Mouse (Mus musculus) MEL (cell line): ENCODE results near the gene Tiam1. TPM values are rescaled to one million over a fixed set of nuclear protein-coding genes. Genes with fewer than 3 reads are reported as not detected.

Experiments
- DNase-seq: peaks from one replicate; pipeline ENCODE4 v3.0.0; 2011; ENCODE audit warnings: low read depth, low spot score
- H3K27ac ChIP-seq: 2 replicates; pipeline ENCODE4 v1.5.1; 2012; ENCODE audit warnings: low read depth, mild to moderate bottlenecking, control low read depth, low read length, moderate library complexity; ENCODE audit not compliant: control insufficient read depth
- H3K27me3 ChIP-seq, 2 experiments: fragments of 150-350 bp in 1 of 2; sonication (generic) in 1 of 2; 2 replicates each; pipeline ENCODE4 v1.6.1; 2012; ENCODE audit warnings: low read length in 2 of 2, mild to moderate bottlenecking in 2 of 2, improper control_type of control experiment in 1 of 2, moderate library complexity in 1 of 2; ENCODE audit not compliant: insufficient read depth in 2 of 2, control insufficient read depth in 1 of 2
- H3K36me3 ChIP-seq, 2 experiments: 2 replicates each; pipeline ENCODE4 v1.6.1; 2012 to 2014; ENCODE audit warnings: low read length in 2 of 2, improper control_type of control experiment in 1 of 2, inconsistent platforms in 1 of 2, mild to moderate bottlenecking in 1 of 2; ENCODE audit not compliant: insufficient read depth in 2 of 2, control insufficient read depth in 1 of 2
- H3K4me1 ChIP-seq, 2 experiments: fragments of 150-350 bp in 1 of 2; sonication (generic) in 1 of 2; 2 replicates each; pipeline ENCODE4 v1.6.1; 2012; ENCODE audit warnings: low read length in 2 of 2, improper control_type of control experiment in 1 of 2, mild to moderate bottlenecking in 1 of 2; ENCODE audit not compliant: insufficient read depth in 2 of 2, control insufficient read depth in 1 of 2
- H3K4me3 ChIP-seq, 2 experiments: fragments of 150-350 bp in 1 of 2; sonication (generic) in 1 of 2; 2 replicates each; pipeline ENCODE4 v1.5.1; 2012; ENCODE audit warnings: low read depth in 2 of 2, low read length in 2 of 2, mild to moderate bottlenecking in 2 of 2, moderate library complexity in 2 of 2, control low read depth in 1 of 2, improper control_type of control experiment in 1 of 2; ENCODE audit not compliant: control insufficient read depth in 1 of 2, insufficient read depth in 1 of 2
- H3K79me2 ChIP-seq: 2 replicates; pipeline ENCODE4 v1.6.1; 2012; ENCODE audit warnings: mild to moderate bottlenecking, low read length, moderate library complexity; ENCODE audit not compliant: control insufficient read depth, poor library complexity, insufficient read depth
- H3K9ac ChIP-seq: 2 replicates; pipeline ENCODE4 v1.6.1; 2012; ENCODE audit warnings: low read depth, mild to moderate bottlenecking, control low read depth, low read length, moderate library complexity; ENCODE audit not compliant: control insufficient read depth, poor library complexity, severe bottlenecking
- H3K9me3 ChIP-seq: fragments of 150-350 bp; sonication (generic); replicated peaks from 2 replicates; pipeline ENCODE4 v1.6.1; 2012; ENCODE audit warnings: mild to moderate bottlenecking, low read length, improper control_type of control experiment, moderate library complexity; ENCODE audit not compliant: insufficient read depth
- BHLHE40 ChIP-seq: IDR thresholded peaks from 2 replicates; pipeline ENCODE4 v1.6.1; 2012; ENCODE audit warnings: low read depth, mild to moderate bottlenecking, inconsistent platforms, low read length, improper control_type of control experiment, borderline replicate concordance
- CHD1 ChIP-seq: IDR thresholded peaks from 2 replicates; pipeline ENCODE4 v1.6.1; 2012; ENCODE audit warnings: low read depth, mild to moderate bottlenecking, inconsistent platforms, low read length, improper control_type of control experiment
- CHD2 ChIP-seq: IDR thresholded peaks from 2 replicates; pipeline ENCODE4 v1.6.1; 2011; ENCODE audit warnings: low read length, improper control_type of control experiment
- CTCF ChIP-seq, 3 experiments: IDR thresholded peaks in 2 of 3; conservative IDR thresholded peaks in 1 of 3; 2 replicates each; pipeline ENCODE4 v1.5.1; 2011 to 2012; ENCODE audit warnings: low read length in 3 of 3, low read depth in 2 of 3, mild to moderate bottlenecking in 2 of 3, improper control_type of control experiment in 1 of 3, inconsistent platforms in 1 of 3, mixed read lengths in 1 of 3, moderate library complexity in 1 of 3; ENCODE audit not compliant: control insufficient read depth in 1 of 3, insufficient read depth in 1 of 3, poor library complexity in 1 of 3, severe bottlenecking in 1 of 3
- ELF1 ChIP-seq: IDR thresholded peaks from 2 replicates; pipeline ENCODE4 v1.6.1; 2014; ENCODE audit warnings: low read depth, mild to moderate bottlenecking, inconsistent platforms, low read length, improper control_type of control experiment, moderate library complexity
- EP300 ChIP-seq, 2 experiments: IDR thresholded peaks; 2 replicates each; pipeline ENCODE4 v1.6.1; 2011; ENCODE audit warnings: improper control_type of control experiment in 2 of 2, low read length in 2 of 2, low read depth in 1 of 2, mild to moderate bottlenecking in 1 of 2
- GATA1 ChIP-seq: IDR thresholded peaks from 2 replicates; pipeline ENCODE4 v1.6.1; 2011; ENCODE audit warnings: low read depth, low read length, improper control_type of control experiment
- JUND ChIP-seq: IDR thresholded peaks from 2 replicates; pipeline ENCODE4 v1.6.1; 2011; ENCODE audit warnings: low read depth, mild to moderate bottlenecking, improper control_type of control experiment, low read length
- MEF2A ChIP-seq: IDR thresholded peaks from 2 replicates; pipeline ENCODE4 v1.6.1; 2014; ENCODE audit warnings: low read depth, mild to moderate bottlenecking, inconsistent platforms, low read length, improper control_type of control experiment; ENCODE audit not compliant: poor library complexity, insufficient replicate concordance, severe bottlenecking; ENCODE audit errors: extremely low read depth
- MXI1 ChIP-seq: IDR thresholded peaks from 2 replicates; pipeline ENCODE4 v1.6.1; 2011; ENCODE audit warnings: mild to moderate bottlenecking, low read depth, low read length, improper control_type of control experiment
- MYB ChIP-seq: IDR thresholded peaks from 2 replicates; pipeline ENCODE4 v1.6.1; 2011; ENCODE audit warnings: mild to moderate bottlenecking, low read depth, low read length, improper control_type of control experiment
- MYC ChIP-seq: IDR thresholded peaks from 2 replicates; pipeline ENCODE4 v1.6.1; 2011; ENCODE audit warnings: low read depth, mild to moderate bottlenecking, low read length, improper control_type of control experiment, moderate library complexity
- POLR2AphosphoS2 ChIP-seq: IDR thresholded peaks from 2 replicates; pipeline ENCODE4 v1.6.1; 2011; ENCODE audit warnings: low read length, improper control_type of control experiment
- SIN3A ChIP-seq: IDR thresholded peaks from 2 replicates; pipeline ENCODE4 v1.6.1; 2012; ENCODE audit warnings: low read length, improper control_type of control experiment, inconsistent platforms
- SMC3 ChIP-seq: IDR thresholded peaks from 2 replicates; pipeline ENCODE4 v1.6.1; 2011; ENCODE audit warnings: low read depth, low read length, improper control_type of control experiment
- TAL1 ChIP-seq: IDR thresholded peaks from 2 replicates; pipeline ENCODE4 v1.6.1; 2012; ENCODE audit warnings: mild to moderate bottlenecking, inconsistent platforms, low read length, moderate library complexity, mixed read lengths
- TBP ChIP-seq: IDR thresholded peaks from 2 replicates; pipeline ENCODE4 v1.8.0; 2011; ENCODE audit warnings: low read depth, low read length, improper control_type of control experiment
- USF1 ChIP-seq: IDR thresholded peaks from 2 replicates; pipeline ENCODE4 v1.6.1; 2014; ENCODE audit warnings: low read depth, mild to moderate bottlenecking, inconsistent platforms, low read length, improper control_type of control experiment, moderate library complexity
- USF2 ChIP-seq, 2 experiments: IDR thresholded peaks; 2 replicates each; pipeline ENCODE4 v1.6.1; 2011 to 2012; ENCODE audit warnings: improper control_type of control experiment in 2 of 2, low read length in 2 of 2, borderline replicate concordance in 1 of 2, inconsistent platforms in 1 of 2, low read depth in 1 of 2, mild to moderate bottlenecking in 1 of 2; ENCODE audit not compliant: insufficient read depth in 1 of 2
- ZC3H11A ChIP-seq: IDR thresholded peaks from 2 replicates; pipeline ENCODE4 v1.6.1; 2012; ENCODE audit warnings: low read depth, mild to moderate bottlenecking, inconsistent platforms, low read length, improper control_type of control experiment
- ZNF384 ChIP-seq: IDR thresholded peaks from 2 replicates; pipeline ENCODE4 v1.6.1; 2012; ENCODE audit warnings: low read depth, mild to moderate bottlenecking, inconsistent platforms, low read length, improper control_type of control experiment
- polyA plus RNA-seq, 2 experiments: library from polyadenylated mRNA; stranded (reverse) in 1 of 2; unstranded in 1 of 2; fragments of >175 nt in 1 of 2; fragments of >200 nt in 1 of 2; gene quantifications; 2 replicates each; pipeline versions ENCODE4 v1.2.1 to v1.2.4; 2012; ENCODE audit warnings: low replicate concordance in 2 of 2, low read depth in 1 of 2; ENCODE audit not compliant: insufficient read length in 2 of 2, insufficient read depth in 1 of 2, missing spikeins in 1 of 2
- total RNA-seq: library from RNA; depleted of rRNA; stranded (reverse); fragments of 300-350 nt; gene quantifications from 2 replicates; pipeline ENCODE4 v1.2.3, GENCODE M21; 2012

Tiam1 gene
- total and polyA plus RNA-seq, 3 experiments, result 15.0 to 23.9 (median 19.9) TPM

GRCm38 (mm10) chr16:90098191-90098605 lies 45.4 kb downstream of the Tiam1 start:
- no peak overlapping the region for H3K27ac ChIP-seq
- no peaks in the 10 kb centered on the region for H3K9me3 ChIP-seq
- peaks cover 0 to 6% of the 10 kb centered on the region in 2 experiments; a peak in 3 of 4 replicates for H3K4me1 ChIP-seq
- no peak overlapping the region for H3K9ac ChIP-seq
- TF ChIP-seq ELF1 (no peak), CHD2 (no peak), TAL1 (no peak), GATA1 (no peak), MEF2A (no peak)
- H3K27me3 ChIP-seq, result no peaks in the 10 kb centered on the region
- H3K36me3 ChIP-seq, result no peaks in the 10 kb centered on the region
- no peaks in the 10 kb centered on the region; the same call in 1 of the 2 replicates for H3K79me2 ChIP-seq
- no peak for DNase-seq
- no peak overlapping the region for H3K4me3 ChIP-seq

- Histone ChIP-seq H3K36me3 (no peaks in the 10 kb centered on the region), H3K4me3 (no peak overlapping the region), H3K4me1 (peaks cover 0 to 6% of the 10 kb centered on the region in 2 experiments; a peak in 3 of 4 replicates), H3K9me3 (no peaks in the 10 kb centered on the region), H3K27ac (no peak overlapping the region), H3K79me2 (no peaks in the 10 kb centered on the region; the same call in 1 of the 2 replicates), H3K9ac (no peak overlapping the region), H3K27me3 (no peaks in the 10 kb centered on the region)
- no peak for DNase-seq
- TF ChIP-seq ZC3H11A (no peak), MXI1 (no peak), CHD1 (no peak), CHD2 (no peak), SIN3A (no peak), TAL1 (no peak), TBP (no peak), JUND (no peak), ZNF384 (no peak)
Measured at GRCm38 (mm10) chr16:90097769-90098168, 45.8 kb downstream of the Tiam1 start.

GRCm38 (mm10) chr16:90096011-90096410 lies 47.6 kb downstream of the Tiam1 start:
- H3K27me3 ChIP-seq, result no peaks in the 10 kb centered on the region
- no peaks in the 10 kb centered on the region for H3K9me3 ChIP-seq
- no peak for DNase-seq
- peaks cover 0 to 11% of the 10 kb centered on the region in 2 experiments; a peak in 2 of 4 replicates for H3K36me3 ChIP-seq
- H3K4me3 ChIP-seq, result no peak overlapping the region
- no peak overlapping the region for H3K9ac ChIP-seq
- peaks cover under 1 to 18% of the 10 kb centered on the region in 2 experiments for H3K4me1 ChIP-seq
- TF ChIP-seq MYB (no peak), USF2 (IDR thresholded peaks at IDR 0.05; ENCODE audit: borderline replicate concordance in 1 of 2, insufficient read depth in 1 of 2, low read depth in 1 of 2, low read length in 2 of 2) (no peak), JUND (no peak), ELF1 (no peak), MYC (no peak), BHLHE40 (no peak), EP300 (IDR thresholded peaks at IDR 0.05; ENCODE audit: low read depth in 1 of 2, low read length in 2 of 2) (no peak), POLR2AphosphoS2 (no peak), SMC3 (no peak), USF1 (no peak), SIN3A (no peak), CTCF (IDR thresholded peaks at IDR 0.05 in 2 of 3, conservative IDR thresholded peaks at IDR 0.05 in 1 of 3; ENCODE audit: control insufficient read depth in 1 of 3, insufficient read depth in 1 of 3, low read depth in 2 of 3, low read length in 3 of 3, poor library complexity in 1 of 3, severe bottlenecking in 1 of 3) (no peak)
- H3K27ac ChIP-seq, result no peak overlapping the region
- H3K79me2 ChIP-seq, result no peaks in the 10 kb centered on the region; the same call in 1 of the 2 replicates
